Mouse (Mus musculus) fibroblast of lung, adult 2 months (primary cell): Measurements from ENCODE around the gene St3gal3.
A peak's percentile ranks its signal among the peaks of the same experiment; 100 is the strongest.

Experiments
- DNase-seq: peaks from one replicate; pipeline ENCODE4 v3.0.0-alpha.2; 2011; ENCODE audit warnings: low read depth

St3gal3 gene

GRCm38 (mm10) chr4:118138891-118139290 is 4.2 kb upstream of the St3gal3 start:
- peak; percentile 88 for DNase-seq

GRCm38 (mm10) chr4:118137857-118138256 is 3.1 kb upstream of the St3gal3 start:
- DNase-seq, result no peak

- no peak for DNase-seq
Measured at GRCm38 (mm10) chr4:118137311-118137710, 2.6 kb upstream of the St3gal3 start.

GRCm38 (mm10) chr4:118135414-118135813 is 700 bp upstream of the St3gal3 start:
- no peak for DNase-seq

- DNase-seq, result no peak
Measured at GRCm38 (mm10) chr4:118131329-118131728, 3.4 kb downstream of the St3gal3 start.

- no peak for DNase-seq
Measured at GRCm38 (mm10) chr4:118123030-118123704, 11.5 kb downstream of the St3gal3 start.

- no peak for DNase-seq
Measured at GRCm38 (mm10) chr4:118122078-118122477, 12.6 kb downstream of the St3gal3 start.

- no peak for DNase-seq
Measured at GRCm38 (mm10) chr4:118117565-118117964, 17.1 kb downstream of the St3gal3 start.

- DNase-seq, result no peak
Measured at GRCm38 (mm10) chr4:118116098-118116497, 18.6 kb downstream of the St3gal3 start.

- no peak for DNase-seq
Measured at GRCm38 (mm10) chr4:118115132-118115531, 19.6 kb downstream of the St3gal3 start.

GRCm38 (mm10) chr4:118112601-118113000 is 22.1 kb downstream of the St3gal3 start:
- no peak for DNase-seq

- DNase-seq, result no peak
Measured at GRCm38 (mm10) chr4:118109649-118110048, 25.1 kb downstream of the St3gal3 start.

GRCm38 (mm10) chr4:118108779-118109178 is 25.9 kb downstream of the St3gal3 start:
- no peak for DNase-seq

GRCm38 (mm10) chr4:118105256-118106053 is 29.3 kb downstream of the St3gal3 start:
- no peak for DNase-seq

GRCm38 (mm10) chr4:118103280-118103830 is 31.4 kb downstream of the St3gal3 start:
- no peak for DNase-seq

- no peak for DNase-seq
Measured at GRCm38 (mm10) chr4:118101497-118101896, 33.2 kb downstream of the St3gal3 start.

- DNase-seq, result no peak
Measured at GRCm38 (mm10) chr4:118099637-118100364, 34.9 kb downstream of the St3gal3 start.

- DNase-seq, result no peak
Measured at GRCm38 (mm10) chr4:118098571-118098970, 36.1 kb downstream of the St3gal3 start.

- no peak for DNase-seq
Measured at GRCm38 (mm10) chr4:118096069-118096468, 38.6 kb downstream of the St3gal3 start.

- DNase-seq, result no peak
Measured at GRCm38 (mm10) chr4:118092784-118093457, 41.8 kb downstream of the St3gal3 start.

- DNase-seq, result no peak
Measured at GRCm38 (mm10) chr4:118090449-118090848, 44.3 kb downstream of the St3gal3 start.

- DNase-seq, result no peak
Measured at GRCm38 (mm10) chr4:118089939-118090338, 44.8 kb downstream of the St3gal3 start.
